Mouse (Mus musculus) embryonic facial prominence, embryonic 10.5 days (tissue): ENCODE results near the gene Rhot2. TPM values are rescaled to one million over a fixed set of nuclear protein-coding genes. Genes with fewer than 3 reads are reported as not detected.

Experiments
- DNase-seq: peaks from one replicate; pipeline ENCODE4 v3.0.0-alpha.2; 2017; ENCODE audit warnings: low spot score
- H3K27ac ChIP-seq: fragments of 300-500 bp; sonication (generic); replicated peaks from 2 replicates; pipeline ENCODE4 v1.5.1; 2016; ENCODE audit warnings: mild to moderate bottlenecking
- H3K27me3 ChIP-seq: fragments of 300-500 bp; sonication (generic); replicated peaks from 2 replicates; pipeline ENCODE4 v1.6.1; 2016; ENCODE audit warnings: low read depth, mild to moderate bottlenecking; ENCODE audit not compliant: poor library complexity, severe bottlenecking
- H3K36me3 ChIP-seq: fragments of 300-500 bp; sonication (generic); replicated peaks from 2 replicates; pipeline ENCODE4 v1.6.1; 2016; ENCODE audit warnings: mild to moderate bottlenecking, moderate library complexity
- H3K4me1 ChIP-seq: fragments of 300-500 bp; sonication (generic); 2 replicates; pipeline ENCODE4 v1.6.1; 2016
- H3K4me3 ChIP-seq: fragments of 300-500 bp; sonication (generic); 2 replicates; pipeline ENCODE4 v1.5.1; 2016; ENCODE audit warnings: mild to moderate bottlenecking, moderate library complexity
- H3K9me3 ChIP-seq: fragments of 300-500 bp; sonication (generic); 2 replicates; pipeline ENCODE4 v1.6.1; 2016; ENCODE audit warnings: mild to moderate bottlenecking
- WGBS: fragments of 180-500 bp; shearing (Covaris S2); methylation state at CpG from one replicate; pipeline ENCODE4 v1.1.7; 2016; 5-methylcytosine and 5-hydroxymethylcytosine counted together
- polyA plus RNA-seq: library from polyadenylated mRNA; unstranded; fragments of >200 nt; fragmentation: Nextera tagmentation; extraction: Ambion mirVana; gene quantifications from 2 replicates; pipeline ENCODE4 v1.2.1, GENCODE M21; 2016

Rhot2 gene
- polyA plus RNA-seq, 1 experiment from 2014 or later = 27.2 TPM

DNA sequence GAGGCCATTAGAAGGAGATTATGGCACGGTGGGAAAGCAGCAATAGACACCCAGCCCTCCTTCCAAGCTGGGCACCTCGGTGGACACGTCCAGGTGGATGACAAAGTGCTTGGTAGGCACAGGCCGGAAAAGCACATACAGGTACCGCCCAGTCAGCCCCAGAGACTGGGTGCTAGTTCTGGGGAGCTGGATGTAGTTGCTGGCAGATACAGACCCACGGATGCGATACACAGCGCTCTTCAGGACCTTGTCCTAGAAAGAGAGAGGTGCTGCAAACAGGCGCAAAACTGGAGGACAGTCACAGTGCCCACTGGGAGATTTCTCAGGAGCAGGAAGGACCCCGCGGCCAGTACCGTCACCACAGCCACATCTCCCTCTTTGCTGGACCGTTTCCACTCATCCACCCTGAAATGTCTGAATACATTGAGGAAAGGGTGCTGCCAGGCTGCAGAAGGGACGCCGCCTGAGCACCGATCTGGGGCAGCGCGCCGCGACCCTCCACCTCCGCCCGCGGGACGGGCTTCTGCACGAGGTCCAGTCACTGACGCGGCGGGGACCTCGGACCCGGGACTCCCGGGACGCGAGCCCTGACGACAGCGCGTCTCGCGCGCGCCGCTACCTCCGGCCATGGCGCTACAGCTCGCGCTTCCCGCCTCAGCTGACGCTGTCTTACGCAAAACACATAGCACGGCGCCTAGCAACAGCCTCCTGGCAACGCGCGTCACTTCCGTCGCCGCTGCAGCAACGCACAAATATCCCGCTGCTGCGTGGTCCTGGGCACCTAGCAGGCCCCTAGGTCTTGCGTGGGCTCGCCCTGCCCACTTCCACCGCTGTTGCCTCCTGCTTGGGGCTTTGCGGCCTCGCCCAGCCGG is 16.4 kb upstream of the Rhot2 start, which contains the start of gene Wdr90:
Wdr90 (minus strand) TSS at position 670 of the 872 bp plus-strand sequence.
- H3K27me3 ChIP-seq = no peaks in the 10 kb centered on the region
- peak within 1 kb of the TSS; percentile 84 for H3K4me3 ChIP-seq
- H3K4me1 ChIP-seq = peaks cover 23% of the 10 kb centered on the region
- WGBS = 5% methylated on average over 65 of the region's 65 CpGs
- no peaks in the 10 kb centered on the region for H3K9me3 ChIP-seq
- peak; percentile 93 for DNase-seq
- peaks cover 26% of the 10 kb centered on the region for H3K36me3 ChIP-seq
- H3K27ac ChIP-seq = peak within 1 kb of the TSS; percentile 93

- Histone ChIP-seq H3K9me3 (no peaks in the 10 kb centered on the region), H3K27ac (peak overlapping the region; percentile 93; the same call in 1 of the 2 replicates), H3K27me3 (no peaks in the 10 kb centered on the region), H3K4me3 (peak overlapping the region; percentile 84), H3K4me1 (peaks cover 23% of the 10 kb centered on the region), H3K36me3 (peaks cover 34% of the 10 kb centered on the region)
- DNase-seq = no peak
- 93% methylated on average over 6 of the region's 6 CpGs for WGBS
Measured at GRCm38 (mm10) chr17:25860229-25860628, 15.6 kb upstream of the Rhot2 start.

DNA sequence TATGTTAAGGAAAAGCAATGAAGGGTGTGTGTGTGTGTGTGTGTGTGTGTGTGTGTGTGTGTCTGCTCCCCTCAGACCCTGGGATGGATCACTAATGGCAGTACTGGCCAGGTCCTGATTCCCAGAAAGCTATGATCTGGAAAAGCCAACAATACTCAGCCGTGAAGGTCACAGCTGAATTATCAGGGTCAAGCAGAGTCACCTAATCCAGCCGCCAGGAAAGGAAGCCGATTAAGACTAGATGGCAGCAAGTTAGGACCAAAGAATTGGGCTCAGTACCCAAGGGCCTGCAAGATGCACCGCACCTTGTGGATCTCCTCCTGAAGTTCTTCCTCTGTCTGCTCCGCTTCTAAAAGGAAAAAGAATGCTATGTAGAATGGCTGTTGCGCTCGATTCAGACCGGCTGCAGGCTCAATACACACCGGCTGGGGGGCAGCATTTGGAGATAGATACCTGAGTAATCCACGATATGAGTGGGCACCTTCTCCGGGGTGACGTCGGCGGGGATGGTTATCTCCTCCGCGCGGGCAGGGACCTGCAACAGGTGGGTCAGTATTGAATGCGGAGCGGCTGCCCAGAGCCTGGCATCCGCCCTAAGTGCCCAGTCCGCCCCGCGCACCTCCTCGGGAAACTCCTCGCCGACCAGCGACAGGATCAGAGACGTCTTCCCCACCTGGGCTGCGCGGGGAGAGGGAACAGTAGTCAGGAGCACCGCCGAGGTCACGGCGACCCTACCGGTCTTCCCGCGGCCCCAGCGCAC is 835 bp downstream of the Rhot2 start:
- no peak for DNase-seq
- H3K27me3 ChIP-seq = no peaks in the 10 kb centered on the region
- H3K4me3 ChIP-seq = peak overlapping the region; percentile 90
- H3K27ac ChIP-seq = peak overlapping the region; percentile 93
- peaks cover 23% of the 10 kb centered on the region for H3K4me1 ChIP-seq
- peaks cover 85% of the 10 kb centered on the region for H3K36me3 ChIP-seq
- H3K9me3 ChIP-seq = no peaks in the 10 kb centered on the region
- 3% methylated on average over 38 of the region's 38 CpGs for WGBS

DNA sequence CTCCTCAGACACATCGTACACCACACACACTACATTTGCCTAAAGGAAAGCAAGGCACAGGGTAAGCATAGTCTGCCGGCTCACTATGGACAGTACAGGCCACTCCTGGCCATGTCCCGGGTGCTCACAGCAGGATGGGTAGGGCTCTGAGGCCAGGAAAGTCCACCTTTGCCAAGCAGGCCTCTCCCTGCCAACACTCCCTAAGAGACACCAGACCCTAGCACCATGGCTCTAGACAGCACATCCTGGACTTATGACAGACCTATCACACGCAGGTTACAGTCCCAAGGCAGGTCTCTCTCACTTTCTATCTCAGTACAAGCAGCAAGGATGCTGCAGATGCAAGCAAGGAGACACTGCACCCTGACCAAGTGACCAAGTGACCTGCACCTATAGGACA is 1.5 kb downstream of the Rhot2 start:
- WGBS = 91% methylated on average over 4 of the region's 4 CpGs
- Histone ChIP-seq H3K27me3 (no peaks in the 10 kb centered on the region), H3K9me3 (no peaks in the 10 kb centered on the region), H3K4me1 (peaks cover 24% of the 10 kb centered on the region), H3K4me3 (peak overlapping the region; percentile 90), H3K27ac (no peak overlapping the region), H3K36me3 (peaks cover 84% of the 10 kb centered on the region)
- no peak for DNase-seq

GRCm38 (mm10) chr17:25842509-25842908 is 2.1 kb downstream of the Rhot2 start:
- H3K9me3 ChIP-seq = no peaks in the 10 kb centered on the region
- H3K27me3 ChIP-seq = no peaks in the 10 kb centered on the region
- no peak overlapping the region for H3K27ac ChIP-seq
- H3K4me1 ChIP-seq = peaks cover 30% of the 10 kb centered on the region
- H3K4me3 ChIP-seq = 0 out of 2 replicates have a peak overlapping the region, but pooled peaks have one; percentile 26
- H3K36me3 ChIP-seq = peaks cover 84% of the 10 kb centered on the region
- 87% methylated on average over 3 of the region's 3 CpGs for WGBS
- no peak for DNase-seq

DNA sequence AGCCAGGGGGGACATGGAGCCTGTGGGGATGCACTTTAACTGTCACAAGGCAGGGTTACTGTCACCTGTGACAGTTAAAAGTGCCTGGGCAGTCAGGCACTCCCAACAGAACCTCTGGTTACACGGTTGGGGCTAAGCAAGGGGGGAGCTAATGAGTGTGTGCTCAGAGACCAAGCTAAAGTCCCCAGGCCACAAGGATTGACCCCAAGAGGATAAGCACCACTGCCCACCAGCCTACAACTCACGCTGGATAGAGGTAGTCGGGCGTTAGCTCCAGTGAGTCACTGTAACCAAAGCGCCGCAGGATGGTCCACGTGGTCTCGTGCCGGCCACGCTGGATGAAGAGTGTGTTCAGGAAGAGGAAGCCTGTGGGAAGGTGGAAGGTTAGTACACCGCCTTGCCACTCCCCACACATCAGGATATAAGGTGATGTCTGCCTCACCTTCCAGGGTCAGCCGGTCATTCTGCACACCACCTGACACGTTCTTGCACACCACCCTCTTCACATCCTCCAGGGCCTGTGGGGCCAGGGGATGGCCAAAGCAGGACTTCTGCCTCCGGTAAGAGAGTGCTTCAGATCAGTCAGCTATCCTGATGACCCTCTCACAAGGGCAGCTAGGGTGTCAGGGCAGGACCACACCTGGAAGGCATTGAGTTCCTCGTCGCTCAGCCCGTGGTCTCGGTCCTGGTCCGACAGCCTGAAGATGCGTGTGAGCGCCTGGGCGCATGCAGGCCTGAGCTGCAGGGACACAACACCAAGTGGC is 3.4 kb downstream of the Rhot2 start, which contains the start of gene Gm20683:
Gm20683 (minus strand) TSS at position 647 of the 764 bp plus-strand sequence.
- Histone ChIP-seq H3K4me1 (peaks cover 42% of the 10 kb centered on the region), H3K9me3 (no peaks in the 10 kb centered on the region), H3K27ac (no peak within 1 kb of the TSS), H3K4me3 (peak within 1 kb of the TSS; percentile 26; the same call in 1 of the 2 replicates), H3K27me3 (no peaks in the 10 kb centered on the region), H3K36me3 (peaks cover 78% of the 10 kb centered on the region)
- DNase-seq = no peak
- 94% methylated on average over 22 of the region's 22 CpGs for WGBS

GRCm38 (mm10) chr17:25840519-25840918 is 4.1 kb downstream of the Rhot2 start:
- Histone ChIP-seq H3K9me3 (no peaks in the 10 kb centered on the region), H3K4me1 (peaks cover 50% of the 10 kb centered on the region), H3K27ac (no peak overlapping the region), H3K27me3 (no peaks in the 10 kb centered on the region), H3K4me3 (peak overlapping the region; percentile 21; the same call in 1 of the 2 replicates), H3K36me3 (peaks cover 78% of the 10 kb centered on the region)
- whole genome bisulfite sequencing = 94% methylated on average over 6 of the region's 6 CpGs
- DNase-seq = no peak

DNA sequence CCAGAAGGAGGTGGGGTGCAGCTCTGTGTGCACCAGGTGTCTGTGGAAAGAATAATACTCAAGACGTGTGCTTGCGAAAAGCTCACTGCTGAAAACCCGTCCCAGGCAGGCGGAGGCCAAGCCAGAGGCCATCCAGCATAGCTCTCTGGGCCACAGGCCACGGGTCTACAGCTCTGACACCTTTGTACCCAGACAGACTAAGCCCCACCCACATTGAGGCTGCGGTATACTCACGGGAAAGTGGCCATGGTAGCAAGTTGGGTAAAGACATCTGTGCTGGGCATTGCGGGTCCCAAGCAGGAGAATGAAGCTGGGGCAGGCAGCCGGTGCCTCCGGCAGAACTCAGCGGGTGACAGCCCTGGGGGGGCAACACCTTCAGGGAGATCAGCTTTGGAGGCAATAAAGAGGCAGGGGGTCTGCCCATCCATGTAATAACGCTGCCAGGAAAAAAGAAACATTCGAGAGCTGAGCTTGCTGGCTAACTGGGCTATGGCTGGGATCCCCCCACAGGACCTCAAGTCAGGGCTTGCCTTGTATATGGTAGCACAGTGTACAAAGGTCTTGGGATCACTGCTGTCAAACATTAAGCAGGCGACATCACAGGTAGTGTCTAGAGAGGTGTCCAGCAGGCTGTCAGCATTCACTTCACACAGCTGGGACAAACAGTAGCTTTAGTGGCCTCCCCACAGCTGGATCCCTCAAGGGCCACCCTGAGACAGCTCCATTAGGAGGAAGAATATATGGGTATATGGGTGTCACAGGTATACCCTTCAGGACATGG is 5.0 kb downstream of the Rhot2 start:
- H3K27me3 ChIP-seq = no peaks in the 10 kb centered on the region
- no peak overlapping the region; the same call in 1 of the 2 replicates for H3K4me3 ChIP-seq
- H3K36me3 ChIP-seq = peaks cover 81% of the 10 kb centered on the region
- DNase-seq = no peak
- no peaks in the 10 kb centered on the region for H3K9me3 ChIP-seq
- H3K27ac ChIP-seq = no peak overlapping the region
- WGBS = 86% methylated on average over 14 of the region's 14 CpGs
- peaks cover 52% of the 10 kb centered on the region for H3K4me1 ChIP-seq

- Histone ChIP-seq H3K27me3 (no peaks in the 10 kb centered on the region), H3K9me3 (no peaks in the 10 kb centered on the region), H3K27ac (no peak overlapping the region), H3K36me3 (peaks cover 84% of the 10 kb centered on the region), H3K4me3 (no peak overlapping the region), H3K4me1 (peaks cover 57% of the 10 kb centered on the region)
- 85% methylated on average over 4 of the region's 4 CpGs for WGBS
- no peak for DNase-seq
Measured at GRCm38 (mm10) chr17:25838904-25839303, 5.7 kb downstream of the Rhot2 start.

- Histone ChIP-seq H3K4me3 (peak overlapping the region; percentile 59), H3K9me3 (no peaks in the 10 kb centered on the region), H3K27me3 (no peaks in the 10 kb centered on the region), H3K36me3 (peaks cover 75% of the 10 kb centered on the region), H3K4me1 (peaks cover 52% of the 10 kb centered on the region), H3K27ac (peak overlapping the region; percentile 80; the same call in 1 of the 2 replicates)
- 61% methylated on average over 3 of the region's 3 CpGs for WGBS
- peak; percentile 23 for DNase-seq
Measured at GRCm38 (mm10) chr17:25837533-25837932, 7.1 kb downstream of the Rhot2 start.

DNA sequence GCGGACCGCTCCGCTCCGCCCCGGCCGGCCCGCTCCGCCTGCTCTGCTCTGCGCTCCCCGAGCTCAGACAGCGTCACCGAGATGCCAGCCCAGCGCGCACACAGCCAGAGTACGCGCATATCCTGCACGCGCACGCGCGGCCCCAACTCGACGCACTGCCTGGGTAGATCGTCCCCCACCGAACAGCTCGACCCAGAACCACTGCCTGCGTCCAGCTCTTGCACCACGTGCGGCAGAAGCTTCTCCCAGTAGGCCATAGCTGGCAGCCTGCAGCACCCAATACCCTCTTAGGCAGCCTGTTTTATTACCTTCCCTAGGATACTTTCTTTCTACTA is 7.6 kb downstream of the Rhot2 start, which contains the start of gene Rhbdl1:
Rhbdl1 (minus strand) TSS at position 220 of the 335 bp plus-strand sequence.
- Histone ChIP-seq H3K9me3 (no peaks in the 10 kb centered on the region), H3K36me3 (peaks cover 70% of the 10 kb centered on the region), H3K27me3 (no peaks in the 10 kb centered on the region), H3K4me1 (peaks cover 52% of the 10 kb centered on the region), H3K4me3 (peak within 1 kb of the TSS; percentile 59), H3K27ac (peak within 1 kb of the TSS; percentile 80)
- DNase-seq = peak; percentile 77
- WGBS = 3% methylated on average over 29 of the region's 29 CpGs
